Comparison of ENCODE assay signal across 8 mouse cellular contexts in genomic region chr19:41738429-41738805, GRCm38 (mm10). TPM values are rescaled to one million over a fixed set of nuclear protein-coding genes. Genes with fewer than 3 reads are reported as not detected.
DNase-seq lines count a peak whose midpoint lies in the region; ATAC-seq and TF ChIP-seq lines count a peak whose summit lies in the region.
"Had no signal": no experiment of that assay in that cellular context is flagged by ENCODE, and none has a peak within 500 bp of the region (broad histone marks: within the 10 kb centered on the region; RNA-seq: fewer than 3 reads in every experiment).

No protein-coding gene starts in this region.

- no peaks in the 10 kb centered on the region for H3K36me3 ChIP-seq in stomach, embryonic 14.5 days (ENCODE audit: control insufficient read depth, insufficient read depth, low read length)
- H3K36me3 ChIP-seq in stomach, postnatal 0 days (ENCODE audit: control insufficient read depth, insufficient read depth, low read length) = no peaks in the 10 kb centered on the region
- no peaks in the 10 kb centered on the region for H3K36me3 ChIP-seq in forebrain, postnatal 0 days (ENCODE audit: insufficient read depth)
- H3K36me3 ChIP-seq in liver, embryonic 15.5 days (replicated peaks) = no peaks in the 10 kb centered on the region

- ATAC-seq in stomach, embryonic 14.5 days (ENCODE audit: insufficient number of reproducible peaks, insufficient read depth, low FRiP score, low read depth) = no peak
- no peak for ATAC-seq in stomach, postnatal 0 days (ENCODE audit: low FRiP score, low TSS enrichment)
- ATAC-seq in forebrain, postnatal 0 days = peak; percentile 19; the same call in 1 of the 2 replicates
- ATAC-seq in liver, embryonic 15.5 days (ENCODE audit: insufficient read depth) = peak; percentile 81

- TF ChIP-seq EP300 in stomach, postnatal 0 days (optimal IDR thresholded peaks at IDR 0.05) = no peak

- intact Hi-C loops in left cerebral cortex, postnatal 4 days (cut with DNase I) = no loop called here

- DNase-seq in stomach, postnatal 0 days (ENCODE audit: low spot score) = no peak
- no peak for DNase-seq in forebrain, postnatal 0 days
- DNase-seq in ovary, postnatal 14 days (ENCODE audit: low spot score) = no peak
- DNase-seq in left cerebral cortex, postnatal 4 days = no peak
- DNase-seq in right cerebral cortex, postnatal 14 days = no peak

- no peak overlapping the region for H3K27ac ChIP-seq in stomach, embryonic 14.5 days (ENCODE audit: low read length)
- no peak overlapping the region for H3K27ac ChIP-seq in stomach, postnatal 0 days (replicated peaks)
- 0 out of 2 replicates have a peak overlapping the region, but pooled peaks have one; percentile 21 for H3K27ac ChIP-seq in forebrain, postnatal 0 days (ENCODE audit: low read depth, low read length)
- H3K27ac ChIP-seq in liver, embryonic 15.5 days (replicated peaks) = peak overlapping the region; percentile 54

- no peak overlapping the region for H3K4me3 ChIP-seq in stomach, embryonic 14.5 days (ENCODE audit: low read depth, low read length)
- no peak overlapping the region for H3K4me3 ChIP-seq in stomach, postnatal 0 days (ENCODE audit: low read depth, low read length)
- peak overlapping the region; percentile 14; the same call in 1 of the 2 replicates for H3K4me3 ChIP-seq in forebrain, postnatal 0 days (ENCODE audit: low read depth, low read length)
- H3K4me3 ChIP-seq in liver, embryonic 15.5 days (replicated peaks) = peak overlapping the region; percentile 42
- H3K4me3 ChIP-seq: myocyte had no signal

- H3K4me1 ChIP-seq in stomach, embryonic 14.5 days (ENCODE audit: control insufficient read depth, insufficient read depth, low read length) = peaks cover 12% of the 10 kb centered on the region; the same call in 1 of the 2 replicates
- peaks cover 3% of the 10 kb centered on the region; the same call in 1 of the 2 replicates for H3K4me1 ChIP-seq in stomach, postnatal 0 days (replicated peaks; ENCODE audit: control insufficient read depth, insufficient read depth)
- H3K4me1 ChIP-seq in forebrain, postnatal 0 days (ENCODE audit: insufficient read depth) = peaks cover 25% of the 10 kb centered on the region
- peaks cover 31% of the 10 kb centered on the region for H3K4me1 ChIP-seq in liver, embryonic 15.5 days (replicated peaks)

- 0 out of 2 replicates have a peak overlapping the region, but pooled peaks have one; percentile 1 for H3K4me2 ChIP-seq in stomach, embryonic 14.5 days (replicated peaks; ENCODE audit: low read depth, low read length)
- no peak overlapping the region for H3K4me2 ChIP-seq in stomach, postnatal 0 days (replicated peaks; ENCODE audit: low read depth)
- H3K4me2 ChIP-seq in forebrain, postnatal 0 days (ENCODE audit: low read depth) = peak overlapping the region; percentile 83
- H3K4me2 ChIP-seq in liver, embryonic 15.5 days = peak overlapping the region; percentile 72

- no peaks in the 10 kb centered on the region for H3K9me3 ChIP-seq in stomach, embryonic 14.5 days (ENCODE audit: control insufficient read depth, low read depth, low read length)
- H3K9me3 ChIP-seq in stomach, postnatal 0 days (ENCODE audit: control insufficient read depth, low read length) = no peaks in the 10 kb centered on the region
- H3K9me3 ChIP-seq in forebrain, postnatal 0 days (ENCODE audit: low read length) = no peaks in the 10 kb centered on the region
- H3K9me3 ChIP-seq in liver, embryonic 15.5 days (replicated peaks) = no peaks in the 10 kb centered on the region

- WGBS in stomach, embryonic 14.5 days = 13% methylated on average over 14 of the region's 14 CpGs
- WGBS in stomach, postnatal 0 days = 9% methylated on average over 14 of the region's 14 CpGs
- WGBS in forebrain, postnatal 0 days = 10% methylated on average over 14 of the region's 14 CpGs
- 9% methylated on average over 14 of the region's 14 CpGs for WGBS in liver, embryonic 15.5 days (ENCODE audit: insufficient replicate concordance)

- no peak overlapping the region for H3K9ac ChIP-seq in stomach, embryonic 14.5 days (replicated peaks; ENCODE audit: low read depth, low read length)
- no peak overlapping the region for H3K9ac ChIP-seq in stomach, postnatal 0 days (ENCODE audit: low read length)
- no peak overlapping the region for H3K9ac ChIP-seq in forebrain, postnatal 0 days
- H3K9ac ChIP-seq in liver, embryonic 15.5 days = 0 out of 2 replicates have a peak overlapping the region, but pooled peaks have one; percentile 19

- no peak for TF ChIP-seq CTCF in stomach, postnatal 0 days (IDR thresholded peaks at IDR 0.05; ENCODE audit: low read depth)
- TF ChIP-seq CTCF in forebrain, postnatal 0 days (IDR thresholded peaks at IDR 0.05; ENCODE audit: low read depth) = no peak

- peaks cover 19% of the 10 kb centered on the region for H3K27me3 ChIP-seq in stomach, embryonic 14.5 days (ENCODE audit: control insufficient read depth, insufficient read depth, low read length)
- peaks cover 8% of the 10 kb centered on the region; the same call in 1 of the 2 replicates for H3K27me3 ChIP-seq in stomach, postnatal 0 days (ENCODE audit: control insufficient read depth, insufficient read depth, low read length)
- no peaks in the 10 kb centered on the region for H3K27me3 ChIP-seq in forebrain, postnatal 0 days (ENCODE audit: insufficient read depth, low read length)
- H3K27me3 ChIP-seq in liver, embryonic 15.5 days = peaks cover 59% of the 10 kb centered on the region

RNA-seq across cellular contexts. Expression of gene Slit1, which starts 5.0 kb away (rescaled TPM):
- polyA plus RNA-seq in stomach, embryonic 14.5 days (2014; fragmentation: Nextera tagmentation; extraction: Ambion mirVana) = 1.00 and 1.4 TPM in 2 replicates
- polyA plus RNA-seq in stomach, postnatal 0 days (2015; fragmentation: Nextera tagmentation; extraction: Ambion mirVana) = 0.25 and 0.28 TPM in 2 replicates
- 37.2 and 61.8 TPM in 2 replicates for total RNA-seq in forebrain, postnatal 0 days (2014; rRNA removed)
- polyA plus RNA-seq in forebrain, postnatal 0 days (2015; fragmentation: Nextera tagmentation; extraction: Ambion mirVana) = 8.7 and 13.4 TPM in 2 replicates
- polyA plus RNA-seq in liver, embryonic 15.5 days (2015; fragmentation: Nextera tagmentation; extraction: Ambion mirVana) = 0.05 TPM in 2 replicates
- 10 to 100 TPM; 56.8 to 70.8 TPM for total RNA-seq in left cerebral cortex, postnatal 4 days (2021)

Comparison
In these comparisons a context has a peak if more than half of its experiments do, and no peak if none do; other contexts are left out.
1. ATAC-seq: peak in forebrain, postnatal 0 days (single experiment) and liver, embryonic 15.5 days (single experiment); none in stomach, embryonic 14.5 days (single experiment) and stomach, postnatal 0 days (single experiment).
2. H3K27ac ChIP-seq: peak in forebrain, postnatal 0 days (single experiment) and liver, embryonic 15.5 days (single experiment); none in stomach, embryonic 14.5 days (single experiment) and stomach, postnatal 0 days (single experiment).
3. H3K4me3 ChIP-seq: peak in forebrain, postnatal 0 days (single experiment) and liver, embryonic 15.5 days (single experiment); none in stomach, embryonic 14.5 days (single experiment) and stomach, postnatal 0 days (single experiment).